Mouse (Mus musculus): Measurements from ENCODE around the gene 6430628N08Rik. TPM values are rescaled to one million over a fixed set of nuclear protein-coding genes. Genes with fewer than 3 reads are reported as not detected.

The 6430628N08Rik gene
- total and polyA plus RNA-seq, 2 experiments from 2014 or later, result 0.33 to 1.2 TPM

GRCm38 (mm10) chr4:115937061-115937976, 46.9 kb downstream of the 6430628N08Rik start:
- Histone ChIP-seq H3K36me3 (ENCODE audit: insufficient read depth, low read length) (no peaks in the 10 kb centered on the region), H3K4me1 (ENCODE audit: insufficient read depth, low read length) (0 out of 2 replicates have a peak, but pooled peaks cover 4% of the 10 kb centered on the region), H3K4me2 (ENCODE audit: low read depth, low read length, poor library complexity, severe bottlenecking) (0 out of 2 replicates have a peak overlapping the region, but pooled peaks have one; percentile 4), H3K9ac (replicated peaks; ENCODE audit: low read length, poor library complexity, severe bottlenecking) (no peak overlapping the region), H3K27me3 (ENCODE audit: insufficient read depth, low read length) (peaks cover 64% of the 10 kb centered on the region), H3K4me3 (ENCODE audit: low read depth, low read length) (peak overlapping the region; percentile 20), H3K27ac (ENCODE audit: low read depth, low read length) (no peak overlapping the region), H3K9me3 (ENCODE audit: low read length) (no peaks in the 10 kb centered on the region)
- DNase-seq (ENCODE audit: low spot score), result no peak
- no peak for TF ChIP-seq CTCF (IDR thresholded peaks at IDR 0.05)
- no peak for ATAC-seq (ENCODE audit: low FRiP score)
- 14% methylated on average over 19 of the region's 19 CpGs for WGBS

DNA sequence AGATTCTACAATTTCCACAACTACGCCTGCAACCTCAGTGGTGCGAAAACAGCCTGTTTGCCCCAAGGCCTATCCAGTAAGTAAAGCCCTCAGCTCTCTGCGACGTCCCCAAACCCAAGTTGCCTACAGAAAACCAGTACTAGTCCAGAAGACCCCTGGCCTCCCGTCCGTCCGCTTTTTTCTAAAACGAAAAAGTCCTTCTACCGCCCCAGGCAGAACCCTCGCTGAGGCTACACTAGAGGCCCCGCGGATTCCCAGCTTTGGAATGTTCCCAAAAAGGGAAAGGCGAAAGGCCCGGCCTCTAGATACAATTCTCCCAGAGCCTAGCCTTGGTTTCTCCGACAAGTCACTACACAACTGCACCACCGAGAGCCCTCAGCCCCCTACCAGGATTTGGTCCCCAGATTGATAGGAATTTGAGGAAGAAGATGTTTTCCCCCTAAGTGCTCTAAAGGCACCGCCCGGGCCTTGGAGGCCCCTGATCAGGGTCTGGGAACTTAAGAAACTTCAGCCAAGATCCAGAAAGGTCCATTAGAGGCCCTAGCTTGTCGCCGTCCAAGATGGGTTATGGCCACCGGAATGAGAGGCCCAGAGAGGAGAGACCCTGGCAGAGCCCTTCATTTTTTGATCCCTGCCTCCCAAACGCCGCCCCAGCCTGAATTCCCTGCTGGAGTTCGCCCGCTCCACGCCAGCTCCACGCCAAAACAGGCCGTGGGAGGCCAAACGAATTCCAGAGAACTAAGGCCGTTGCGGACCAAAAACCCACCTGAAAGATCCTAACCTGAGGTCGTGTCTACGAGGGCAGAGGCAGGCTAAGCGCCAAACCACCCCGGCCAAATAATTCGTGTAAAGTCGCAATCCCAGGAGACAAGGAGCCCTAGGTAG, 48.1 kb downstream of the 6430628N08Rik start:
- H3K4me1 ChIP-seq (ENCODE audit: insufficient read depth, low read length), result 0 out of 2 replicates have a peak, but pooled peaks cover 4% of the 10 kb centered on the region
- DNase-seq (ENCODE audit: low spot score), result no peak
- H3K27ac ChIP-seq (ENCODE audit: low read depth, low read length), result no peak overlapping the region
- H3K4me2 ChIP-seq (ENCODE audit: low read depth, low read length, poor library complexity, severe bottlenecking), result peak overlapping the region; percentile 39; the same call in 1 of the 2 replicates
- peaks cover 71% of the 10 kb centered on the region for H3K27me3 ChIP-seq (ENCODE audit: insufficient read depth, low read length)
- no peak for TF ChIP-seq CTCF (IDR thresholded peaks at IDR 0.05)
- H3K36me3 ChIP-seq (ENCODE audit: insufficient read depth, low read length), result no peaks in the 10 kb centered on the region
- no peak for ATAC-seq (ENCODE audit: low FRiP score)
- H3K4me3 ChIP-seq (ENCODE audit: low read depth, low read length), result peak overlapping the region; percentile 25; the same call in 1 of the 2 replicates
- no peaks in the 10 kb centered on the region for H3K9me3 ChIP-seq (ENCODE audit: low read length)
- WGBS, result 5% methylated on average over 37 of the region's 37 CpGs
- no peak overlapping the region for H3K9ac ChIP-seq (replicated peaks; ENCODE audit: low read length, poor library complexity, severe bottlenecking)

DNA sequence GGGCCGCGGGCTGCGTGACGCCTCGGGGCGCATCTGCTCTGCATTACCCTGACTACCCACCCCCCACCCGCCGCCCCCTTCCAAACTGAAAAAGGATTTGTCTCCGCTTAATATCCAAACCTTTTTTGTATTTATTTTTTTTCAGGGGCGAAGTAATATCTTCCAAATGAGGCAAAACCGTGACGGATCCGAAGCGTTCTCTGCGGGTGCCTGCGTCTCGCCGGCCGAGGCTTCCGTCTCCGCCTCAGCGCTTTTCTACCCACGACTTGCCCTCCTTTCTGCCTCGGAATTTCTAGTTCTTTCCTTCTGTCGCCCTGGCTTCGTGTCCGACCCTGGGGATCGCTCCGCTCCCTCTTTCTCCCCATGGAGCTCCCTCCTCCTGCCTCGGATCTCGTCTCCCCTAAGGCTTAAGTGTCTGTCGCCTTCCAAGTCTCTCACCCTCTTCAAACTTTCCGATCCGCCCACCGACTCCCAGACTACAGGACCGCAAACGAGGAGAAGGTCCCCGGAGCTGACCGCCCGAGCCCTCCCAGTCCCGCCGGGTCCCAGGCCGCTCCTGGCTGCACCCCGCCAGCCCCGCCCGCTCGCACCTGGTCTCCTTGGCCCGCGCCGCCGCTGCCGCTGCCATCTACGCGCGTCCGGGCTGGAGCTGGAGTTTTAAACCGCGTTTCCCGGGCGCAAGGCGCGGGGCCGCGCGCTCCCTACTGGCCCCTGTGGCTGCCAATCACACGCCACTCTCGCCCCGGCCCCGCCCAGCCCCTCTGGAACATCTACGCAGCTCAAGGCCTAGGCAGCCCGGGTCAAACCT, 49.0 kb downstream of the 6430628N08Rik start, which contains the start of gene Dmbx1:
Gene Dmbx1, minus strand, starts transcription at position 632 of the 808 bp plus-strand sequence.
- WGBS, result under 1% methylated on average over 70 of the region's 71 CpGs

GRCm38 (mm10) chr4:115940681-115941080, 50.2 kb downstream of the 6430628N08Rik start:
- Histone ChIP-seq H3K9ac (replicated peaks; ENCODE audit: low read length, poor library complexity, severe bottlenecking) (no peak overlapping the region), H3K4me3 (ENCODE audit: low read depth, low read length) (no peak overlapping the region), H3K36me3 (ENCODE audit: insufficient read depth, low read length) (no peaks in the 10 kb centered on the region), H3K27me3 (ENCODE audit: insufficient read depth, low read length) (peaks cover 73% of the 10 kb centered on the region), H3K4me2 (ENCODE audit: low read depth, low read length, poor library complexity, severe bottlenecking) (no peak overlapping the region), H3K27ac (ENCODE audit: low read depth, low read length) (no peak overlapping the region), H3K9me3 (ENCODE audit: low read length) (no peaks in the 10 kb centered on the region), H3K4me1 (ENCODE audit: insufficient read depth, low read length) (0 out of 2 replicates have a peak, but pooled peaks cover 4% of the 10 kb centered on the region)
- ATAC-seq (ENCODE audit: low FRiP score) (no peak), DNase-seq (ENCODE audit: low spot score) (no peak)
- TF ChIP-seq CTCF (IDR thresholded peaks at IDR 0.05), result no peak
- 27% methylated on average over 3 of the region's 3 CpGs for WGBS

More for the DNA sequence above, 49.0 kb downstream of the 6430628N08Rik start, which contains the start of gene Dmbx1:
- Histone ChIP-seq H3K36me3 (ENCODE audit: insufficient read depth, low read length) (no peaks in the 10 kb centered on the region), H3K4me2 (ENCODE audit: low read depth, low read length, poor library complexity, severe bottlenecking) (peak within 1 kb of the TSS; percentile 39), H3K9me3 (ENCODE audit: low read length) (no peaks in the 10 kb centered on the region), H3K4me3 (ENCODE audit: low read depth, low read length) (peak within 1 kb of the TSS; percentile 25), H3K27me3 (ENCODE audit: insufficient read depth, low read length) (peaks cover 71% of the 10 kb centered on the region), H3K27ac (ENCODE audit: low read depth, low read length) (no peak within 1 kb of the TSS), H3K9ac (replicated peaks; ENCODE audit: low read length, poor library complexity, severe bottlenecking) (no peak within 1 kb of the TSS), H3K4me1 (ENCODE audit: insufficient read depth, low read length) (0 out of 2 replicates have a peak, but pooled peaks cover 4% of the 10 kb centered on the region)
- DNase-seq (ENCODE audit: low spot score), result no peak
- no peak for TF ChIP-seq CTCF (IDR thresholded peaks at IDR 0.05)
- ATAC-seq (ENCODE audit: low FRiP score), result 0 out of 2 replicates have a peak, but pooled peaks have one; percentile 26

DNA sequence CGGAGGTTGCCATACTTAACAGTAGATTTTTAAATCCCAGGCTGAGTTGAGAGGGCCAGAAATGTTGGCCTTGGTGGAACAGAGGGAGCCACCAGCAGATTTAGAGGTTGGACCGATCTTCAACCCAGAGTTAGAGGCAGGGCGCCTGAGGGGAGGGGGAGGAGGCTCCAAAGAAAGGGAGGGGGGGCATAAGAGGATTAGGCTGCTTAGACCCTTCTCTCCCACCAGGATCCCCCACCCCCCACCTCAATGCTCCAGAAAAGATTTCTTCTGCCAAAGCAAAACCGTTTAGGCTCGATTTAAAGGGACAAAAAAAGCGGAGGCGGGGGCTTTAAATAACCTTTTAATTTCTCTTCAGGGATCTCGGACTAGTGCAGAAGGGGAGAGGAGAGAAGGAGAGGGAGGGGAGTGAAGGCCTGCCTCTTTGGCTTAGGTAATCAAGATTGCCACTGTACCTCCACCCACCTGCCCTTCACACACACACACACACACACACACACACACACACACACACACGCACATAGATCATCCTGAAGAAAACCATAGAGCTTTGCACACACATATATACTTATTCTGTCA, 50.9 kb downstream of the 6430628N08Rik start:
- H3K36me3 ChIP-seq (ENCODE audit: insufficient read depth, low read length), result no peaks in the 10 kb centered on the region
- DNase-seq (ENCODE audit: low spot score) (no peak), ATAC-seq (ENCODE audit: low FRiP score) (no peak)
- 0 out of 2 replicates have a peak, but pooled peaks cover 4% of the 10 kb centered on the region for H3K4me1 ChIP-seq (ENCODE audit: insufficient read depth, low read length)
- no peak for TF ChIP-seq CTCF (IDR thresholded peaks at IDR 0.05)
- no peak overlapping the region for H3K4me2 ChIP-seq (ENCODE audit: low read depth, low read length, poor library complexity, severe bottlenecking)
- H3K4me3 ChIP-seq (ENCODE audit: low read depth, low read length), result no peak overlapping the region
- WGBS, result 18% methylated on average over 9 of the region's 9 CpGs
- peaks cover 75% of the 10 kb centered on the region for H3K27me3 ChIP-seq (ENCODE audit: insufficient read depth, low read length)
- H3K9ac ChIP-seq (replicated peaks; ENCODE audit: low read length, poor library complexity, severe bottlenecking), result no peak overlapping the region
- no peaks in the 10 kb centered on the region for H3K9me3 ChIP-seq (ENCODE audit: low read length)
- no peak overlapping the region for H3K27ac ChIP-seq (ENCODE audit: low read depth, low read length)
